Mouse (Mus musculus): ENCODE results near the gene Grid2. TPM values are rescaled to one million over a fixed set of nuclear protein-coding genes. Genes with fewer than 3 reads are reported as not detected.

Grid2 gene
- polyA plus RNA-seq, 1 experiment from 2014 or later, result 0.90 TPM

- H3K4me2 ChIP-seq (ENCODE audit: low read depth, low read length, severe bottlenecking), result no peak overlapping the region
- no peaks in the 10 kb centered on the region for H3K9me3 ChIP-seq (ENCODE audit: control insufficient read depth, low read length)
- H3K27me3 ChIP-seq (ENCODE audit: control insufficient read depth, insufficient read depth, low read length), result no peaks in the 10 kb centered on the region
- 94% methylated on average over 2 of the region's 2 CpGs for WGBS
- no peak overlapping the region for H3K4me3 ChIP-seq (ENCODE audit: low read depth, low read length)
- no peaks in the 10 kb centered on the region for H3K36me3 ChIP-seq (ENCODE audit: control insufficient read depth, insufficient read depth, low read length)
- no peaks in the 10 kb centered on the region for H3K4me1 ChIP-seq (replicated peaks; ENCODE audit: control insufficient read depth, insufficient read depth, low read length)
- DNase-seq (ENCODE audit: low spot score), result no peak
- ATAC-seq (replicated peaks; ENCODE audit: low FRiP score), result no peak
- H3K9ac ChIP-seq (ENCODE audit: low read length), result no peak overlapping the region
- no peak overlapping the region for H3K27ac ChIP-seq (ENCODE audit: low read depth, low read length)
Observed at GRCm38 (mm10) chr6:63898171-63898570, 642.5 kb downstream of the Grid2 start.

GRCm38 (mm10) chr6:63917035-63917570 lies 661.4 kb downstream of the Grid2 start:
- H3K27ac ChIP-seq (ENCODE audit: low read depth, low read length), result no peak overlapping the region
- ATAC-seq (replicated peaks; ENCODE audit: low FRiP score), result no peak

DNA sequence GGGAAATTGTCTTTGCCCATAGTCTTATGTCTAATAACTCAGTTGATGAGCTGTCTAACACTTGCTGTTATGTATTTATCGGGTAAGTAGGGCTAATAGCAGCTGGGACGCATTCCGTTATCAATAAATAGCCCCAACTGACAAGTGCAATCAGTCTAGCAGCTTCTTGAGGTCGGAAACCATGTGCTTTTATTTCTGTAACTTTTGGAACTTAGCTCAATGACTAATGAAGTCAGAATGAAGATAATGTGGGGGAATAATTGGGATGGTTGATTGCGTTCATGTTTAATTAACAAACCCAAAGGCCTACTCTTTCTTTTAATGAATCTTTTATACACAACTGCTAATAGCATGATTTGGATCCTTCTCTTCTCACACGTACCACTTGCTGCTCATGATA lies 666.3 kb downstream of the Grid2 start:
- no peak for ATAC-seq (replicated peaks; ENCODE audit: low FRiP score)
- H3K27me3 ChIP-seq (ENCODE audit: control insufficient read depth, insufficient read depth, low read length), result no peaks in the 10 kb centered on the region
- no peak overlapping the region for H3K27ac ChIP-seq (ENCODE audit: low read depth, low read length)
- WGBS, result 87% methylated on average over 6 of the region's 6 CpGs
- H3K9ac ChIP-seq (ENCODE audit: low read length), result no peak overlapping the region
- DNase-seq (ENCODE audit: low spot score), result no peak
- H3K36me3 ChIP-seq (ENCODE audit: control insufficient read depth, insufficient read depth, low read length), result no peaks in the 10 kb centered on the region
- no peak overlapping the region for H3K4me3 ChIP-seq (ENCODE audit: low read depth, low read length)
- H3K4me1 ChIP-seq (replicated peaks; ENCODE audit: control insufficient read depth, insufficient read depth, low read length), result no peaks in the 10 kb centered on the region
- no peaks in the 10 kb centered on the region for H3K9me3 ChIP-seq (ENCODE audit: control insufficient read depth, low read length)
- H3K4me2 ChIP-seq (ENCODE audit: low read depth, low read length, severe bottlenecking), result no peak overlapping the region

More at GRCm38 (mm10) chr6:63917035-63917570, 661.4 kb downstream of the Grid2 start:
- 80% methylated on average over 6 of the region's 6 CpGs for WGBS
- Histone ChIP-seq H3K27me3 (ENCODE audit: control insufficient read depth, insufficient read depth, low read length) (no peaks in the 10 kb centered on the region), H3K4me1 (replicated peaks; ENCODE audit: control insufficient read depth, insufficient read depth, low read length) (no peaks in the 10 kb centered on the region), H3K9ac (ENCODE audit: low read length) (no peak overlapping the region), H3K36me3 (ENCODE audit: control insufficient read depth, insufficient read depth, low read length) (no peaks in the 10 kb centered on the region), H3K4me2 (ENCODE audit: low read depth, low read length, severe bottlenecking) (no peak overlapping the region), H3K9me3 (ENCODE audit: control insufficient read depth, low read length) (no peaks in the 10 kb centered on the region), H3K4me3 (ENCODE audit: low read depth, low read length) (no peak overlapping the region)
- DNase-seq (ENCODE audit: low spot score), result no peak

- ATAC-seq (replicated peaks; ENCODE audit: low FRiP score) (peak; percentile 66; the same call in 1 of the 2 replicates), DNase-seq (ENCODE audit: low spot score) (no peak)
- no peak overlapping the region for H3K4me3 ChIP-seq (ENCODE audit: low read depth, low read length)
- no peaks in the 10 kb centered on the region for H3K9me3 ChIP-seq (ENCODE audit: control insufficient read depth, low read length)
- H3K27ac ChIP-seq (ENCODE audit: low read depth, low read length), result no peak overlapping the region
- H3K4me2 ChIP-seq (ENCODE audit: low read depth, low read length, severe bottlenecking), result no peak overlapping the region
- no peak overlapping the region for H3K9ac ChIP-seq (ENCODE audit: low read length)
- no peaks in the 10 kb centered on the region for H3K4me1 ChIP-seq (replicated peaks; ENCODE audit: control insufficient read depth, insufficient read depth, low read length)
- H3K27me3 ChIP-seq (ENCODE audit: control insufficient read depth, insufficient read depth, low read length), result no peaks in the 10 kb centered on the region
- H3K36me3 ChIP-seq (ENCODE audit: control insufficient read depth, insufficient read depth, low read length), result no peaks in the 10 kb centered on the region
Observed at GRCm38 (mm10) chr6:63931201-63931600, 675.5 kb downstream of the Grid2 start.

- 67% methylated on average over 5 of the region's 5 CpGs for WGBS
- DNase-seq (ENCODE audit: low spot score), result no peak
- H3K27ac ChIP-seq (ENCODE audit: low read depth, low read length), result no peak overlapping the region
- H3K4me1 ChIP-seq (replicated peaks; ENCODE audit: control insufficient read depth, insufficient read depth, low read length), result no peaks in the 10 kb centered on the region
- H3K27me3 ChIP-seq (ENCODE audit: control insufficient read depth, insufficient read depth, low read length), result no peaks in the 10 kb centered on the region
- no peak overlapping the region for H3K4me2 ChIP-seq (ENCODE audit: low read depth, low read length, severe bottlenecking)
- ATAC-seq (replicated peaks; ENCODE audit: low FRiP score), result no peak
- no peak overlapping the region for H3K4me3 ChIP-seq (ENCODE audit: low read depth, low read length)
- H3K36me3 ChIP-seq (ENCODE audit: control insufficient read depth, insufficient read depth, low read length), result no peaks in the 10 kb centered on the region
- no peak overlapping the region for H3K9ac ChIP-seq (ENCODE audit: low read length)
- no peaks in the 10 kb centered on the region for H3K9me3 ChIP-seq (ENCODE audit: control insufficient read depth, low read length)
Observed at GRCm38 (mm10) chr6:63946721-63947120, 691.0 kb downstream of the Grid2 start.

DNA sequence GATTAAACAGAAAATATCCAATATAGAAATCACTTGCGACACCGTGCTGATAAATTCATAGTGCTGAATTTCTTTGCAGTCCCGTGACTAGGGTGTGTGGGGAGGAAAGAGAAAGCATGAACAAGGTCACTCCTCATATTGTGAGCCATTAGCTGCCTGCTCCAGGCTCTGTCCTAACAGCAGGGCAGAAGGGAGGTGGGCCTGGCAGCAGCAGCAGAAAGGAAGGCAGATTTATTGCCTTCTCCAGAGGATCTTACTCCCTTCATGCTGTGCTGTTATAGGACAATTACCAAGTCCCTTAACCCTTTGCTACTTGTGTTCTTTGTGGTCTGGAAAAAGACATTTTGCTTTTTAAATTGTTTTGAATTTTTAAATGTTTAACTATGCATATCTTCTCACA lies 708.1 kb downstream of the Grid2 start:
- 74% methylated on average over 3 of the region's 3 CpGs for WGBS
- no peaks in the 10 kb centered on the region for H3K36me3 ChIP-seq (ENCODE audit: control insufficient read depth, insufficient read depth, low read length)
- H3K4me1 ChIP-seq (replicated peaks; ENCODE audit: control insufficient read depth, insufficient read depth, low read length), result no peaks in the 10 kb centered on the region
- no peaks in the 10 kb centered on the region for H3K27me3 ChIP-seq (ENCODE audit: control insufficient read depth, insufficient read depth, low read length)
- no peak overlapping the region for H3K4me3 ChIP-seq (ENCODE audit: low read depth, low read length)
- H3K27ac ChIP-seq (ENCODE audit: low read depth, low read length), result no peak overlapping the region
- no peak overlapping the region for H3K9ac ChIP-seq (ENCODE audit: low read length)
- no peak overlapping the region for H3K4me2 ChIP-seq (ENCODE audit: low read depth, low read length, severe bottlenecking)
- DNase-seq (ENCODE audit: low spot score), result no peak
- 0 out of 2 replicates have a peak, but pooled peaks have one; percentile 39 for ATAC-seq (replicated peaks; ENCODE audit: low FRiP score)
- H3K9me3 ChIP-seq (ENCODE audit: control insufficient read depth, low read length), result no peaks in the 10 kb centered on the region

DNA sequence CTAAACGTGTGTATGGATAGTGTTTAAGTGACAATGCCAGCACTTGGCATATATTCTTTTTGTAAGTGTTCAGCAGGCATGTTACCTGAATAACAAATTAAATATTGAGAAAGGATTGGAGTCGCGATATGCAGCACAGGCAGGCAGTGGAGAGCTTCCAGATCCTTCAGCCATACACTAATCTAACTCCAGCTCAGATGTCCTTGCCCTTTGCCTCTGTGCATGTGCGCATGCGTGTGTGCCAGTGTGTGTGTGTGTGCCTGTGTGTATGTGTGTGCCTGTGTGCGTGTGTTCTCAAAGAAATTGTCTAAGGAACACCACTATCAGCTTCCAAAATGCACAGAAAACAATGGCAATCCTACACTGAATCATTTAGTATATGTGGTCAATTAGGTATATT lies 708.6 kb downstream of the Grid2 start:
- H3K36me3 ChIP-seq (ENCODE audit: control insufficient read depth, insufficient read depth, low read length), result no peaks in the 10 kb centered on the region
- no peak overlapping the region for H3K9ac ChIP-seq (ENCODE audit: low read length)
- no peaks in the 10 kb centered on the region for H3K9me3 ChIP-seq (ENCODE audit: control insufficient read depth, low read length)
- ATAC-seq (replicated peaks; ENCODE audit: low FRiP score) (no peak), DNase-seq (ENCODE audit: low spot score) (no peak)
- WGBS, result 87% methylated on average over 6 of the region's 6 CpGs
- H3K27ac ChIP-seq (ENCODE audit: low read depth, low read length), result no peak overlapping the region
- no peaks in the 10 kb centered on the region for H3K27me3 ChIP-seq (ENCODE audit: control insufficient read depth, insufficient read depth, low read length)
- H3K4me1 ChIP-seq (replicated peaks; ENCODE audit: control insufficient read depth, insufficient read depth, low read length), result no peaks in the 10 kb centered on the region
- H3K4me3 ChIP-seq (ENCODE audit: low read depth, low read length), result no peak overlapping the region
- no peak overlapping the region for H3K4me2 ChIP-seq (ENCODE audit: low read depth, low read length, severe bottlenecking)

DNA sequence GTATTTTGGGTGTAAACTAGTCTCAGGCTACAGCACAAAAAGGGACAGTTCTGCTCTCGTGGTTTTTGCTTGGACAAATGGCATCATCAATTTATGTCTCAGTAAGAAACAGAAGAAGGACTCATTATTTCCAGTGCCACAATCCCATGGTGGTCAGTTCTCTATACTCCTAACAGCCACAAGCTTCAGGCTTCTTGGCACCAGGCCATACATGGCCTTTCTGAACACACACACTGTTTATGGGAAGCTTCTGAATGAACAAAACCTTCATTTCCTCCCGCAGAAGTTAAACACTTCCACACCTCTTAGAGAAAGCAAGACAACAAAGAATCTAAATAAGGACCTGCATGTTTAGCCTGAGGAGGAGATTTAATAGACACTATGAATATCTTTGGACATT lies 709.1 kb downstream of the Grid2 start:
- WGBS, result 81% methylated on average over 2 of the region's 2 CpGs
- H3K9ac ChIP-seq (ENCODE audit: low read length), result no peak overlapping the region
- no peak overlapping the region for H3K4me2 ChIP-seq (ENCODE audit: low read depth, low read length, severe bottlenecking)
- H3K27ac ChIP-seq (ENCODE audit: low read depth, low read length), result no peak overlapping the region
- no peak overlapping the region for H3K4me3 ChIP-seq (ENCODE audit: low read depth, low read length)
- no peaks in the 10 kb centered on the region for H3K36me3 ChIP-seq (ENCODE audit: control insufficient read depth, insufficient read depth, low read length)
- no peaks in the 10 kb centered on the region for H3K9me3 ChIP-seq (ENCODE audit: control insufficient read depth, low read length)
- no peak for DNase-seq (ENCODE audit: low spot score)
- H3K4me1 ChIP-seq (replicated peaks; ENCODE audit: control insufficient read depth, insufficient read depth, low read length), result no peaks in the 10 kb centered on the region
- no peaks in the 10 kb centered on the region for H3K27me3 ChIP-seq (ENCODE audit: control insufficient read depth, insufficient read depth, low read length)
- ATAC-seq (replicated peaks; ENCODE audit: low FRiP score), result no peak

- H3K27ac ChIP-seq (ENCODE audit: low read depth, low read length), result no peak overlapping the region
- no peaks in the 10 kb centered on the region for H3K36me3 ChIP-seq (ENCODE audit: control insufficient read depth, insufficient read depth, low read length)
- H3K4me2 ChIP-seq (ENCODE audit: low read depth, low read length, severe bottlenecking), result no peak overlapping the region
- DNase-seq (ENCODE audit: low spot score) (no peak), ATAC-seq (replicated peaks; ENCODE audit: low FRiP score) (no peak)
- H3K27me3 ChIP-seq (ENCODE audit: control insufficient read depth, insufficient read depth, low read length), result no peaks in the 10 kb centered on the region
- no peak overlapping the region for H3K9ac ChIP-seq (ENCODE audit: low read length)
- 80% methylated on average over 2 of the region's 2 CpGs for WGBS
- no peaks in the 10 kb centered on the region for H3K4me1 ChIP-seq (replicated peaks; ENCODE audit: control insufficient read depth, insufficient read depth, low read length)
- H3K4me3 ChIP-seq (ENCODE audit: low read depth, low read length), result no peak overlapping the region
- no peaks in the 10 kb centered on the region for H3K9me3 ChIP-seq (ENCODE audit: control insufficient read depth, low read length)
Observed at GRCm38 (mm10) chr6:64046084-64046483, 790.4 kb downstream of the Grid2 start.

Measured in forebrain, embryonic 11.5 days (tissue).